Mouse (Mus musculus) neural tube, embryonic 14.5 days (tissue): ENCODE measurements around the gene Mamdc4. TPM values are rescaled to one million over a fixed set of nuclear protein-coding genes. Genes with fewer than 3 reads are reported as not detected.
A peak's percentile ranks its signal among the peaks of the same experiment; 100 is the strongest.

Experiments
- ATAC-seq: fragments of 200-750 bp; cut with Nextera tagmentation; 2 replicates; pipeline ENCODE4 v1.8.0; 2017; ENCODE audit warnings: low read depth, mild to moderate bottlenecking, moderate TSS enrichment, moderate library complexity
- H3K27ac ChIP-seq: fragments of 300-500 bp; sonication (generic); 2 replicates; pipeline ENCODE4 v1.5.1; 2014; ENCODE audit warnings: low read depth, mild to moderate bottlenecking, control low read depth, low read length, moderate library complexity, mixed read lengths
- H3K27me3 ChIP-seq: fragments of 300-500 bp; sonication (generic); 2 replicates; pipeline ENCODE4 v1.6.1; 2014; ENCODE audit warnings: low read length; ENCODE audit not compliant: control insufficient read depth, insufficient read depth
- H3K36me3 ChIP-seq: fragments of 300-500 bp; sonication (generic); 2 replicates; pipeline ENCODE4 v1.6.1; 2014; ENCODE audit warnings: low read length, mixed read lengths; ENCODE audit not compliant: control insufficient read depth, insufficient read depth
- H3K4me1 ChIP-seq: fragments of 300-500 bp; sonication (generic); 2 replicates; pipeline ENCODE4 v1.6.1; 2014; ENCODE audit warnings: low read length; ENCODE audit not compliant: control insufficient read depth, insufficient read depth
- H3K4me2 ChIP-seq: fragments of 300-500 bp; sonication (generic); 2 replicates; pipeline ENCODE4 v1.6.1; 2014; ENCODE audit warnings: mild to moderate bottlenecking, low read depth, low read length, control low read depth
- H3K4me3 ChIP-seq: fragments of 300-500 bp; sonication (generic); 2 replicates; pipeline ENCODE4 v1.5.1; 2014; ENCODE audit warnings: low read depth, low read length, control low read depth, mixed read lengths
- H3K9ac ChIP-seq: fragments of 300-500 bp; sonication (generic); replicated peaks from 2 replicates; pipeline ENCODE4 v1.6.1; 2014; ENCODE audit warnings: low read depth, mild to moderate bottlenecking, control low read depth, low read length, mixed read lengths
- H3K9me3 ChIP-seq: fragments of 300-500 bp; sonication (generic); 2 replicates; pipeline ENCODE4 v1.6.1; 2016; ENCODE audit warnings: low read length; ENCODE audit not compliant: control insufficient read depth
- WGBS: fragments of 180-500 bp; shearing (Covaris S2); extraction: QIAGEN DNeasy Blood & Tissue Kit; methylation state at CpG from one replicate; pipeline ENCODE4 v1.1.7; 2014; 5-methylcytosine and 5-hydroxymethylcytosine counted together
- polyA plus RNA-seq: library from polyadenylated mRNA; unstranded; fragments of >200 nt; fragmentation: Nextera tagmentation; extraction: Ambion mirVana; gene quantifications from 2 replicates; pipeline ENCODE4 v1.2.1, GENCODE M21; 2014

Mamdc4 gene
- polyA plus RNA-seq, 1 experiment from 2014 or later, result 2.3 TPM

DNA sequence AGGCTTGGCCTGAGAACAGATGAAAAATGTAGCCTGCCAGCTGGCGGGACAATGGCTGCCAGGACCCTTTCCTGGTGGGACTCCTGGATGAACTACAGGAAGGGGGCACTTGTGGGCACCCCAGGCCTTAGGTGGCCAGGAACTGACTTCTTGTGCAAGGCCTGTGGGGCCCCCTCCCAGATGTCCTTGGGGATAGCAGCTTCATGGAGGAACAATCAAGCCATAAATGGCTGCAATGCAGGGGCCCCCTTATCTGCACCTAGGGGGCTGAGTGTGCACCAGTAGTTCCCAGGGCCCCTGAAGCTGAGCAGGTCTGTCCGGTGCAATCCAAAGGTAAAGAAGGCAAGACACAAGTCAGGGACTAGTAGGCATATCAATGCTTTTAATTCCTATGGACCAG lies 1.6 kb downstream of the Mamdc4 start:
- peaks cover 16% of the 10 kb centered on the region for H3K27me3 ChIP-seq
- H3K4me2 ChIP-seq, result no peak overlapping the region
- WGBS, result 95% methylated on average over 2 of the region's 2 CpGs
- H3K9me3 ChIP-seq, result no peaks in the 10 kb centered on the region
- no peak overlapping the region for H3K27ac ChIP-seq
- H3K4me3 ChIP-seq, result no peak overlapping the region
- no peak overlapping the region for H3K9ac ChIP-seq
- H3K4me1 ChIP-seq, result peaks cover 24% of the 10 kb centered on the region
- peaks cover 5% of the 10 kb centered on the region; the same call in 1 of the 2 replicates for H3K36me3 ChIP-seq
- no peak for ATAC-seq

- Histone ChIP-seq H3K4me3 (no peak overlapping the region), H3K27ac (no peak overlapping the region), H3K9ac (no peak overlapping the region), H3K27me3 (no peaks in the 10 kb centered on the region), H3K4me2 (no peak overlapping the region), H3K4me1 (peaks cover 14% of the 10 kb centered on the region), H3K9me3 (no peaks in the 10 kb centered on the region), H3K36me3 (peaks cover 5% of the 10 kb centered on the region; the same call in 1 of the 2 replicates)
- no peak for ATAC-seq
- WGBS, result 96% methylated on average over 4 of the region's 4 CpGs
These were observed 3.4 kb downstream of the Mamdc4 start for GRCm38 (mm10) chr2:25571221-25571620.

DNA sequence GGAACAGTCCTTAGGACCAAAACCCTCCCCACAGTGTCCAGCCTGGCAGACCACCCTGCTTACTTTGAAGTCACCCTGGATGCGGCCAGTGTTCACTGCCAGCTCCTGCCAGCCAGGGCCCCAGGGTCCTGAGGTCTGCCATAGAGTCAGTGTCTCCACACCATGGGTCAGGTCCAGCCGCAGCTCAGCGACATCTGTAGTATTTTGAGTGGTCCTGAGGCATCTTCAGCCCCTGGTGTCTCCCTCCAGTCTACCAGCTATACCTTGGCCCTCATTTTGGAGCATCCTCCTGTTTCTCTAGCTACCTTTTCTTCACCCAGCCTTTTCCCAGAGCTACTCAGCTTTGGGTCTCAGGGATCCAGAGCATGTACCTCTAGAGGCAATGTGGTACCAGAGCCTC lies 5.3 kb downstream of the Mamdc4 start:
- Histone ChIP-seq H3K27me3 (no peaks in the 10 kb centered on the region), H3K9me3 (no peaks in the 10 kb centered on the region), H3K4me2 (no peak overlapping the region), H3K4me1 (peaks cover 8% of the 10 kb centered on the region), H3K27ac (no peak overlapping the region), H3K4me3 (no peak overlapping the region), H3K9ac (no peak overlapping the region), H3K36me3 (peaks cover 12% of the 10 kb centered on the region)
- WGBS, result 95% methylated on average over 3 of the region's 3 CpGs
- no peak for ATAC-seq

DNA sequence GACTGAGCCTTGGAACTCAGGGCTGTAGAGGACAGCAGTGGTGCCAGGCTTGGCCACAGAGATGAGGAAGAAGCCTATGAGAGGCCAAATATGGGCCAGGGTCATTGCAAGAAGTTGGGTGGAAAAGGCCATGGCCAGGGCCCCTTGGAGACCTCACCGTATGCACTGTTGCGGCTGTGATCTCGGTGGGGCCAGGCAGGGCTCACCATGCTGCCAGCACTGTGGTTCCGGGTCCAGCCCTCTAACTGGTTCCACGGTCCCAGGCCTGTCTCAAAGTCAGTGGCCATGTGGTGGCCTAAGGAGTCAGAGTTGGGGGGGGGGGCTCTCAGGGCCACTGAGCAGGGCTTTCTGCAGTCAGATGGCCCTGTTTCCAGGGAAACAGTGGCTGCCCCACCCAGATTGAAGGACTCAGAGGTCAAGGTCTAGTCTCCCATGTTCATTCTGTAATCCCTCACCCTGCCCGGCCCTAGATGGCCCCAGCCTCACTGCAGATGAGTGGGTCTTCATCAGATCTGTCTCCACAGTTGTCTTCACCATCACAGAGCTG lies 6.1 kb downstream of the Mamdc4 start:
- Histone ChIP-seq H3K9ac (no peak overlapping the region), H3K36me3 (peaks cover 19% of the 10 kb centered on the region), H3K4me2 (no peak overlapping the region), H3K27me3 (no peaks in the 10 kb centered on the region), H3K4me3 (no peak overlapping the region), H3K9me3 (no peaks in the 10 kb centered on the region), H3K4me1 (peaks cover 2% of the 10 kb centered on the region), H3K27ac (no peak overlapping the region)
- no peak for ATAC-seq
- 90% methylated on average over 6 of the region's 6 CpGs for WGBS

DNA sequence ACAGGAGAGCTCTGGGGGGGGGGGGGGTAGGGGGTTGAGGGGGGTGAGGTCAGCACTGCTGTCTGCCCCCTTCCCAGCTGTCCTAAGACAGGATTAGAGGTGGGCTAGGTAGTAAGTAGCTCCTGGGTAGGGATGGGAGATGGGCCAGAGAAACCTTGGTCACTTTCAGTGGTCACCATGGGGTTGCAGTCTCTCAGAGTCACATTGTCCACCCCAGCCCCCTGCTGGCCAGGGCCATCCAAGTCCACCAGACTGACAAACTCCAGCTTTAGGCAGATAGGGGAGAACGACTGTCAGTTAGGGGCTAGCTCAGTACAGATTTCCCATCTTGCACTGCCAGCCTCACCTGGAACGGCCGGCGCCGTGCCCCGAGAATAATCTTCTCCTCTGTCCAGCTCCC lies 8.1 kb downstream of the Mamdc4 start:
- H3K4me2 ChIP-seq, result no peak overlapping the region
- WGBS, result 84% methylated on average over 6 of the region's 6 CpGs
- no peak for ATAC-seq
- H3K36me3 ChIP-seq, result peaks cover 39% of the 10 kb centered on the region
- H3K4me3 ChIP-seq, result no peak overlapping the region
- no peak overlapping the region for H3K9ac ChIP-seq
- no peak overlapping the region for H3K27ac ChIP-seq
- no peaks in the 10 kb centered on the region for H3K27me3 ChIP-seq
- H3K9me3 ChIP-seq, result no peaks in the 10 kb centered on the region
- no peaks in the 10 kb centered on the region for H3K4me1 ChIP-seq

- peaks cover 47% of the 10 kb centered on the region for H3K36me3 ChIP-seq
- H3K9me3 ChIP-seq, result no peaks in the 10 kb centered on the region
- no peaks in the 10 kb centered on the region for H3K27me3 ChIP-seq
- no peak overlapping the region for H3K27ac ChIP-seq
- ATAC-seq, result no peak
- no peaks in the 10 kb centered on the region for H3K4me1 ChIP-seq
- no peak overlapping the region for H3K9ac ChIP-seq
- no peak overlapping the region for H3K4me3 ChIP-seq
- WGBS, result 84% methylated on average over 8 of the region's 8 CpGs
- no peak overlapping the region for H3K4me2 ChIP-seq
These were observed 8.9 kb downstream of the Mamdc4 start for GRCm38 (mm10) chr2:25565741-25566140.

- no peak overlapping the region for H3K4me2 ChIP-seq
- no peaks in the 10 kb centered on the region for H3K9me3 ChIP-seq
- H3K36me3 ChIP-seq, result peaks cover 52% of the 10 kb centered on the region
- WGBS, result 86% methylated on average over 9 of the region's 9 CpGs
- peaks cover 15% of the 10 kb centered on the region for H3K4me1 ChIP-seq
- no peak for ATAC-seq
- H3K27ac ChIP-seq, result no peak overlapping the region
- H3K4me3 ChIP-seq, result no peak overlapping the region
- no peaks in the 10 kb centered on the region for H3K27me3 ChIP-seq
- H3K9ac ChIP-seq, result no peak overlapping the region
These were observed 12.7 kb downstream of the Mamdc4 start for GRCm38 (mm10) chr2:25561946-25562345.

GRCm38 (mm10) chr2:25560551-25560950 lies 14.1 kb downstream of the Mamdc4 start:
- ATAC-seq, result no peak
- 95% methylated on average over 8 of the region's 8 CpGs for WGBS

GRCm38 (mm10) chr2:25558774-25559173 lies 15.9 kb downstream of the Mamdc4 start:
- H3K27me3 ChIP-seq, result no peaks in the 10 kb centered on the region
- H3K9ac ChIP-seq, result 0 out of 2 replicates have a peak overlapping the region, but pooled peaks have one; percentile 70
- 80% methylated on average over 6 of the region's 6 CpGs for WGBS
- ATAC-seq, result no peak
- H3K4me3 ChIP-seq, result peak overlapping the region; percentile 68
- H3K4me2 ChIP-seq, result peak overlapping the region; percentile 87
- peaks cover 22% of the 10 kb centered on the region for H3K4me1 ChIP-seq
- no peak overlapping the region for H3K27ac ChIP-seq
- peaks cover 39% of the 10 kb centered on the region for H3K36me3 ChIP-seq
- H3K9me3 ChIP-seq, result no peaks in the 10 kb centered on the region

More at GRCm38 (mm10) chr2:25560551-25560950, 14.1 kb downstream of the Mamdc4 start:
- no peak overlapping the region for H3K4me2 ChIP-seq
- no peak overlapping the region for H3K9ac ChIP-seq
- H3K4me1 ChIP-seq, result peaks cover 22% of the 10 kb centered on the region
- no peak overlapping the region for H3K27ac ChIP-seq
- no peaks in the 10 kb centered on the region for H3K27me3 ChIP-seq
- H3K4me3 ChIP-seq, result no peak overlapping the region
- peaks cover 50% of the 10 kb centered on the region for H3K36me3 ChIP-seq
- no peaks in the 10 kb centered on the region for H3K9me3 ChIP-seq
